In the genomic region with DNA sequence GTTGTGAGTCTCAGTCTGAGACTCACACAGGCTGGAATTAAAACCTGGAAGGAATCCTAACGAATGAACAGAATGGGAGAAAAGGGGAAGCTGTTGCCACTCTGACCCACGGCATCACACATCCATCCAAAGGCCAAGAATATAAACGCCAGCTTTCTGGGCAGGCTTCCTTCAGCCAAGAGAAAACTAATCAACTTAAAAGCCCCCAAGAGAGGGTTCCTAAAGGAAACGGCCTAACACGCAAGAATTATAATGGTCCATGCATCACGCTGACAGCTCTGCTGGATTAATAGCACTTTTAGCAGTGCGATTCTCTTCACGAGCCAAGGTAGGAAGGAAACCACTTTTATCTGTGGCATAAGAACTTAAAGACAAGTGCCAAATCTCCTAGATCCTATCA, we compare ENCODE assay signal across 22 mouse cellular contexts.
DNase-seq lines count a peak whose midpoint lies in the region; ATAC-seq and TF ChIP-seq lines count a peak whose summit lies in the region.
"Had no signal": no experiment of that assay in that cellular context is flagged by ENCODE, and none has a peak within 500 bp of the region (broad histone marks: within the 10 kb centered on the region; RNA-seq: fewer than 3 reads in every experiment).

No protein-coding gene starts in this region.

- no peak overlapping the region for H3K9ac ChIP-seq in limb, embryonic 13.5 days
- H3K9ac ChIP-seq in hindbrain, embryonic 16.5 days (ENCODE audit: low read depth, low read length): no peak overlapping the region
- H3K9ac ChIP-seq: embryonic facial prominence, embryonic 15.5 days; forebrain, postnatal 0 days; liver, embryonic 12.5 days; lung, embryonic 14.5 days; midbrain, embryonic 12.5 days had no signal

- no peak for TF ChIP-seq CTCF in kidney, adult 2 months (conservative IDR thresholded peaks at IDR 0.05; ENCODE audit: insufficient read depth, insufficient read length, low read depth, low read length)

- H3K4me2 ChIP-seq in limb, embryonic 13.5 days (replicated peaks): no peak overlapping the region
- no peak overlapping the region for H3K4me2 ChIP-seq in hindbrain, embryonic 16.5 days (ENCODE audit: low read length)
- H3K4me2 ChIP-seq: embryonic facial prominence, embryonic 15.5 days; liver, embryonic 12.5 days; lung, embryonic 14.5 days; midbrain, embryonic 12.5 days had no signal

- no peak overlapping the region for H3K27ac ChIP-seq in kidney, adult 2 months (ENCODE audit: insufficient read depth, low read depth, low read length)
- peak overlapping the region; percentile 28 for H3K27ac ChIP-seq in limb, embryonic 13.5 days
- H3K27ac ChIP-seq in limb, embryonic 10.5 days: no peak overlapping the region
- no peak overlapping the region for H3K27ac ChIP-seq in hindbrain, embryonic 16.5 days (ENCODE audit: low read depth, low read length)
- H3K27ac ChIP-seq: embryonic facial prominence, embryonic 15.5 days; forebrain, embryonic 10.5 days; left cerebral cortex, adult 2 months; liver, embryonic 12.5 days; macrophage; midbrain, embryonic 12.5 days had no signal

- H3K36me3 ChIP-seq in kidney, adult 2 months (ENCODE audit: control insufficient read depth, insufficient read depth, low read length): no peaks in the 10 kb centered on the region
- H3K36me3 ChIP-seq in limb, embryonic 13.5 days: peaks cover 11% of the 10 kb centered on the region
- H3K36me3 ChIP-seq in limb, embryonic 10.5 days: peaks cover 30% of the 10 kb centered on the region
- H3K36me3 ChIP-seq in hindbrain, embryonic 16.5 days (ENCODE audit: control insufficient read depth, insufficient read depth, low read length): no peaks in the 10 kb centered on the region
- H3K36me3 ChIP-seq: liver, embryonic 12.5 days had no signal

- WGBS in kidney, adult 2 months: 36% methylated on average over 8 of the region's 8 CpGs
- 16% methylated on average over 8 of the region's 8 CpGs for WGBS in limb, embryonic 13.5 days
- 36% methylated on average over 8 of the region's 8 CpGs for WGBS in limb, embryonic 10.5 days
- 35% methylated on average over 8 of the region's 8 CpGs for WGBS in hindbrain, embryonic 16.5 days

- no peaks in the 10 kb centered on the region for H3K4me1 ChIP-seq in kidney, adult 2 months (ENCODE audit: control insufficient read depth, insufficient read depth, low read length)
- H3K4me1 ChIP-seq in limb, embryonic 13.5 days: peaks cover 43% of the 10 kb centered on the region
- H3K4me1 ChIP-seq in limb, embryonic 10.5 days: peaks cover 25% of the 10 kb centered on the region
- no peaks in the 10 kb centered on the region; the same call in 1 of the 2 replicates for H3K4me1 ChIP-seq in hindbrain, embryonic 16.5 days (ENCODE audit: control insufficient read depth, insufficient read depth, low read depth, low read length)
- H3K4me1 ChIP-seq: liver, embryonic 12.5 days had no signal

- no peak for TF ChIP-seq POLR2A in kidney, adult 2 months (IDR thresholded peaks at IDR 0.05; ENCODE audit: low read depth, low read length)

- H3K27me3 ChIP-seq in kidney, adult 2 months (replicated peaks; ENCODE audit: control insufficient read depth, insufficient read depth, low read length): no peaks in the 10 kb centered on the region
- no peaks in the 10 kb centered on the region for H3K27me3 ChIP-seq in limb, embryonic 13.5 days
- H3K27me3 ChIP-seq in limb, embryonic 10.5 days (ENCODE audit: low read depth, poor library complexity, severe bottlenecking): no peaks in the 10 kb centered on the region
- no peaks in the 10 kb centered on the region for H3K27me3 ChIP-seq in hindbrain, embryonic 16.5 days (replicated peaks; ENCODE audit: control insufficient read depth, insufficient read depth, low read length)
- H3K27me3 ChIP-seq: embryonic facial prominence, embryonic 15.5 days; liver, embryonic 12.5 days; midbrain, embryonic 12.5 days had no signal

- no peak overlapping the region for H3K4me3 ChIP-seq in kidney, adult 2 months (ENCODE audit: insufficient read depth, low read depth, low read length)
- no peak overlapping the region for H3K4me3 ChIP-seq in limb, embryonic 13.5 days
- H3K4me3 ChIP-seq in limb, embryonic 10.5 days: no peak overlapping the region
- no peak overlapping the region for H3K4me3 ChIP-seq in hindbrain, embryonic 16.5 days (ENCODE audit: low read length)
- H3K4me3 ChIP-seq: embryonic facial prominence, embryonic 15.5 days; forebrain, embryonic 10.5 days; left cerebral cortex, adult 2 months; liver, embryonic 12.5 days; midbrain, embryonic 12.5 days had no signal

- peak; percentile 27 for DNase-seq in kidney, adult 2 months
- no peak for DNase-seq in kidney, postnatal 25 days
- DNase-seq in limb, embryonic 10.5 days (ENCODE audit: low spot score): no peak
- DNase-seq in frontal cortex, postnatal 25 days (ENCODE audit: low spot score in 2 of 2): no peak
- no peak for DNase-seq in thymus, postnatal 25 days
- DNase-seq: adrenal gland, adult 2 months; cerebellum, adult 9-10 months; forebrain, postnatal 0 days; layer of hippocampus, adult 9-11 months; left cerebral cortex, postnatal 4 days; lung, embryonic 14.5 days; retina, postnatal 1 day; thymus, adult 2 months had no signal

- no peak for ATAC-seq in limb, embryonic 13.5 days (ENCODE audit: low FRiP score, low read depth)
- peak; percentile 41; the same call in 1 of the 2 replicates for ATAC-seq in hindbrain, embryonic 16.5 days
- ATAC-seq: forebrain, postnatal 0 days; intestine, embryonic 16.5 days; liver, embryonic 12.5 days had no signal

- H3K9me3 ChIP-seq in limb, embryonic 13.5 days: no peaks in the 10 kb centered on the region
- no peaks in the 10 kb centered on the region for H3K9me3 ChIP-seq in limb, embryonic 10.5 days (replicated peaks)
- H3K9me3 ChIP-seq in hindbrain, embryonic 16.5 days (ENCODE audit: control insufficient read depth, low read length): no peaks in the 10 kb centered on the region
- H3K9me3 ChIP-seq: forebrain, embryonic 10.5 days; liver, embryonic 12.5 days; midbrain, embryonic 12.5 days had no signal
